Mouse (Mus musculus) T-helper 1 cell (primary cell): ENCODE results near the gene BC034090.
"Not testable (repeated sequence)": the region's sequence is repeated elsewhere in the genome, so short reads cannot be mapped to it uniquely, and the experiment has no call there.

Experiments
- in situ Hi-C: fragments of 300-600 bp; cut with MboI, MseI; formaldehyde crosslinking; loops from one replicate; pipeline ENCODE4 v1.15.1; 2025; ENCODE audit warnings: high pct_unique_total_duplicates

Gene BC034090

DNA sequence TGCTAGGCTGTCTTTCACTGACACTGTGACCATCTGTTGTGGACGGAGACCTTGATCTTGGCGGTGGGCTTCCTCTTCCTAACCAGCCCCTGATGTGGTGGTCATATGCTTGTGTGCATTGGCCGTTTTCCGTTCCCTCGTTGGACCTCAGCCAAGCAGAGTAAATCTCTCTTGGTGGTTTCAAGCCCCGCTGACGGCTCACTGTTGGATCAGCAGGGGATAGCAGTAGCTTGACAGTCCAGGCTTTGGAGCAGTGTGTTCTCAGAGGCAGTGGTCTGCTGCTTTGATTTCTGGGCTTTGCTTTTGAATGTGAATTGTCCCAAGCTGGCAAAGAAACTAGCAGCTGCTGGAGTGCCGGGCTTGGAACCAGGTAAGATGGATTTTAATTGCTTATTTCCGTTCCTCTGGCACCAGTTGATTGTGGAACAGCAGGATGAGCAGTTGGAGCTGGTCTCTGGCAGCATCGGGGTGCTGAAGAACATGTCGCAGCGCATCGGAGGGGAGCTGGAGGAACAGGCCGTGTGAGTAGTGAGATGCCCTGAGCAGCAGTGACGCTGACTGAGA lies 51.4 kb downstream of the BC034090 start:
- in situ Hi-C loops, result no loop called here

- in situ Hi-C loops, result no loop called here
Measured at GRCm38 (mm10) chr1:155191671-155192070, 52.6 kb downstream of the BC034090 start.

- in situ Hi-C loops, result no loop called here
Measured at GRCm38 (mm10) chr1:155191219-155191618, 53.0 kb downstream of the BC034090 start.

DNA sequence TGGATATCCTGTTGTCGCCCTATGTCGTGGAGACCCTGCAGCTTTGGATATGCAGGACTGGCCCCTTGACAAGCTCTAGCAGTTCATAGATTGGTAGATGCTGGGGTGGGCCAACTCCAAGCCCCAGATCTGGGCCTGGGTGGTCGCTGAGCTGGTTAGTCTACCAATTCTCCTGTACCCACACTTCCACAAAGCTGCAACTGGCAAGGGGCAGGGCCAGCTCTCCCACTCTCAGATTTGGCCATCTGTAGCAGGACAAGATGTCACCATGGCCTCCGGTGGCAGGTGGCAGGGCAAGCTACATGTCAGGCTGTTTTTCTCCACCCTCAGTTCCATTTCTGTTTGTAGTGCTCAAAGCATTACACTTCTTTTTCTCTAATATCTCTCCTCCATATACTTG lies 55.6 kb downstream of the BC034090 start:
- in situ Hi-C loops, result no loop called here

DNA sequence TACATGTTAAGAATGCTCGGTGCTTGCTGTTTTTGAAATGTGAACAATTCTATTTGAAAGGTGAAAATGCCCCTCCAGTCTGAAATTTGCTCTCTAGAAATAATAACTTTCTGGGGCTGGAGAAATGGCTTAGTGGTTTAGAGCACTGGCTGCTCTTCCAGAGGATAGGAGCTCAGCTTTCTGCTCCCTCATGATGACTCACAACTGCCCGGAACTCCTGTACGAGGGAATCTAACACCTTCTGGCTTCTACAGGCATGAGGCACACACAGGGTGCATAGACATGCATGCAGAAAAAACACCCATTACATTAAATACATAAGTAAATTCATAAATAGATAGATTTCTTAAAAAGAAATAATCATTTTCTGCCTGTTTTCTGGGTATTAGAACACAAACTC lies 60.1 kb downstream of the BC034090 start:
- in situ Hi-C loops, result no loop called here

DNA sequence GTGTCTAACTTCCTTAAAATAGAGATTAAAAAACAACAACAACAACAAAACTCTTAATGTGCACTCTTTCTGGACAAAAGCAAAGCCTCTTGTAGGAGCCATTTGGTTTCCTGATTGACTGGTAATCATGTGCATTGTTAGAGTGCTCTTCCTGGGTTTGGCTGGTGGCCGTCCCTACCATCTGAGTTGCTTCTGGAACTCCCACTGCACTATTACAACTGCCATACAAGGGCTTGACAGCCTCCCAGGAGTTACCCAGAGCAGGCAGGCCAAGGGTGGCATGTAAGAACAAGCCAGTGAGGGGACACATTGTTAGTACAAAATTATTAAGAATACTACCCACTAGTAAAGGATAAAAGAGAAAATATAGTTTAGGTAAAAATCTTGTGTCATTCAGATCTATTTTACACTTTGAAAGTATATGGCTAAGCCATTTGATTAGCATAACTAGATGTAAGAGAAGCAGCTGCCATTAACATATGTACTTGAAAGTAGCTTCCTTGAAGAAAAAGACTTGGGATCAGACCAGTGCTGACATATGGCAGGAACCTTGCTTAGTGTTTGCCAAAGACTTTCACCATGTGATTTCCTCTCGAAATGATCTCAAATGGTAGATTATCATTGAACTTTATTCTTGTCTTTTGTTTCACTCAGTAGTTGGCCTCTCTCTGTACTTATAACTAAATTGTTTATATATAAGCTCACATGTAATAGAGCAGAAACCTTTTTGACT lies 65.9 kb downstream of the BC034090 start:
- in situ Hi-C loops, result no loop called here

DNA sequence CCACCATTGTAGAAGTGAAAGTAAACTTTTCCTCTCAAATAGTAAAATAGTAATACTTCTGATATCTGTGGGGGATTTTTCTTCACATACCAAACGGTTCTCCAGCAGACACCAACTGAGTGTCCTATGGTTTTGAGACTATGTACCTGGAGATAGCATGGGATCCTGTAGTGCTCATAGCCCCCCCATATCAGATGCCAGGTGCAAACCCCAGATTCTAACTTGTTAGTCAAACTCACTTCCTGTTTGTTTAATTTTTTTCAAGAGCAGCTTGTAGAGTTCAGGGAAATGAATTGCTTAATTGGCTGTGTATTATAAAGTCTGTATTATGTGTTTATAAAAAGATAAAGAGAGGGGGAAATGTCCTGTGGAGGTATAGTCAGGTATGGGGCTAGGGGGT lies 69.8 kb downstream of the BC034090 start:
- in situ Hi-C loops, result no loop called here

- in situ Hi-C loops, result not testable (repeated sequence)
Measured at GRCm38 (mm10) chr1:155173644-155174016, 70.6 kb downstream of the BC034090 start.

DNA sequence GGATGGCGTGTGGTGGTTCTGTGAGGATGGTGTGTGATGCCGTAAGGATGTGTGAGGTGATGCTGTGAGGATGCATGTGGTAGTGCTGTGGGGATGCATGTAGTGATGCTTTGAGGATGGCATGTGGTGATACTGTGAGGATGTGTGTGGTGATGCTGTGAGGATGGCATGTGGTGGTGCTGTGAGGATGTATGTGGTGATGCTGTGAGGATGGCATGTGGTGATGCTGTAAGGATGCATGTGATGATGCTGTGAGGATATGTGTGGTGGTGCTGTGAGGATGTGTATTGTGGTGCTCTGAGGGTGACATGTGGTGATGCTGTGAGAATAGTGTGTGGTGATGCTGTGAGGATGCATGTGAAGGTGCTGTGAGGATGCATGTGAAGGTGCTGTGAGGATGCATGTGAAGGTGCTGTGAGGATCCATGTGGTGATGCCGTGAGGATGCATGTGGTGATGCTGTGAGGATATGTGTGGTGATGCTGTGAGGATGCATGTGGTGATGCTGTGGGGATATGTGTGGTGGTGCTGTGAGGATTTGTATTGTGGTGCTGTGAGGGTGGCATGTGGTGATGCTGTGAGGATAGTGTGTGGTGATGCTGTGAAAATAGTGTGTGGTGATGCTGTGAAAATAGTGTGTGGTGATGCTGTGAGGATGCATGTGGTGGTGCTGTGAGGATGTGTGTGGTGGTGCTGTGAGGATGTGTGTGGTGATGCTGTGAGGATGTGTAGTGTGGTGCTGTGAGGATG lies 71.2 kb downstream of the BC034090 start:
- in situ Hi-C loops, result no loop called here

GRCm38 (mm10) chr1:155169935-155170334 lies 74.3 kb downstream of the BC034090 start:
- in situ Hi-C loops, result no loop called here

- in situ Hi-C loops, result no loop called here
Measured at GRCm38 (mm10) chr1:155167453-155167852, 76.8 kb downstream of the BC034090 start.
